Mouse (Mus musculus): ENCODE results near the gene Duxbl3. TPM values are rescaled to one million over a fixed set of nuclear protein-coding genes. Genes with fewer than 3 reads are reported as not detected.
A peak's percentile ranks its signal among the peaks of the same experiment; 100 is the strongest.

Duxbl3 gene
- total and polyA plus RNA-seq, 3 experiments, result not detected

- Histone ChIP-seq H3K36me3 (replicated peaks in 1 of 2; ENCODE audit: control insufficient read depth in 1 of 2, insufficient read depth in 1 of 2, low read length in 1 of 2) (no peaks in the 10 kb centered on the region), H3K4me1 (ENCODE audit: control insufficient read depth in 1 of 2, insufficient read depth in 2 of 2) (no peaks in the 10 kb centered on the region), H3K27me3 (replicated peaks) (peaks cover 10% of the 10 kb centered on the region), H3K9ac (ENCODE audit: insufficient read depth, low read depth) (no peak overlapping the region), H3K4me2 (ENCODE audit: insufficient read depth, low read depth, poor library complexity, severe bottlenecking) (no peak overlapping the region), H3K79me2 (replicated peaks; ENCODE audit: control insufficient read depth, extremely low read depth, insufficient read depth, poor library complexity, severe bottlenecking) (no peaks in the 10 kb centered on the region), H3K27ac (ENCODE audit: insufficient read depth, low read depth) (no peak overlapping the region), H3K4me3 (replicated peaks in 1 of 3; ENCODE audit: low read depth in 2 of 3, low read length in 2 of 3, poor library complexity in 1 of 3) (no peak overlapping the region), H3K9me3 (replicated peaks; ENCODE audit: low read length) (no peaks in the 10 kb centered on the region)
- DNase-seq (ENCODE audit: extremely low read depth), result peak; percentile 72
- in situ Hi-C loops (cut with MboI; ENCODE audit: low pct_ligation_motif_present, low pct_unique_long_range_greater_than_20kb, low sequenced_read_pairs), result no loop called here
- TF ChIP-seq KAT2A (IDR thresholded peaks at IDR 0.05; ENCODE audit: insufficient replicate concordance, low read length) (no peak), CTCF (conservative IDR thresholded peaks at IDR 0.05 in 1 of 2, IDR thresholded peaks at IDR 0.05 in 1 of 2; ENCODE audit: low read depth in 2 of 2, low read length in 2 of 2) (peak; percentile 75 to 78), RCOR1 (conservative IDR thresholded peaks at IDR 0.05; ENCODE audit: low read depth, low read length) (no peak), ZC3H11A (IDR thresholded peaks at IDR 0.05; ENCODE audit: low read depth, low read length) (no peak), SMC3 (IDR thresholded peaks at IDR 0.05; ENCODE audit: low read depth, low read length) (peak; percentile 61), NRF1 (IDR thresholded peaks at IDR 0.05; ENCODE audit: low read depth, low read length) (no peak), POLR2AphosphoS2 (IDR thresholded peaks at IDR 0.05; ENCODE audit: low read depth, low read length) (no peak), SIN3A (IDR thresholded peaks at IDR 0.05; ENCODE audit: low read length) (no peak), MYC (IDR thresholded peaks at IDR 0.05; ENCODE audit: low read depth, low read length) (0 out of 2 replicates have a peak, but pooled peaks have one; percentile 22), RAD21 (IDR thresholded peaks at IDR 0.05; ENCODE audit: low read depth, low read length) (peak; percentile 82)
- dilution Hi-C loops (cut with MboI; ENCODE audit: extremely low pct_ligation_motif_present, extremely low pct_unique_long_range_greater_than_20kb, low sequenced_read_pairs), result no loop called here
These were observed 45.3 kb downstream of the Duxbl3 start for GRCm38 (mm10) chr14:26303111-26303510.

GRCm38 (mm10) chr14:26306032-26306431 lies 48.3 kb downstream of the Duxbl3 start:
- Histone ChIP-seq H3K4me3 (replicated peaks in 1 of 3; ENCODE audit: low read depth in 2 of 3, low read length in 2 of 3, poor library complexity in 1 of 3) (no peak overlapping the region), H3K9me3 (replicated peaks; ENCODE audit: low read length) (no peaks in the 10 kb centered on the region), H3K36me3 (replicated peaks in 1 of 2; ENCODE audit: control insufficient read depth in 1 of 2, insufficient read depth in 1 of 2, low read length in 1 of 2) (no peaks in the 10 kb centered on the region), H3K4me2 (ENCODE audit: insufficient read depth, low read depth, poor library complexity, severe bottlenecking) (no peak overlapping the region), H3K27ac (ENCODE audit: insufficient read depth, low read depth) (no peak overlapping the region), H3K79me2 (replicated peaks; ENCODE audit: control insufficient read depth, extremely low read depth, insufficient read depth, poor library complexity, severe bottlenecking) (no peaks in the 10 kb centered on the region), H3K27me3 (replicated peaks) (peaks cover 4% of the 10 kb centered on the region), H3K4me1 (ENCODE audit: control insufficient read depth in 1 of 2, insufficient read depth in 2 of 2) (peaks cover 0 to 7% of the 10 kb centered on the region in 2 experiments; a peak in 1 of 4 replicates), H3K9ac (ENCODE audit: insufficient read depth, low read depth) (no peak overlapping the region)
- DNase-seq (ENCODE audit: extremely low read depth), result peak; percentile 76
- dilution Hi-C loops (cut with MboI; ENCODE audit: extremely low pct_ligation_motif_present, extremely low pct_unique_long_range_greater_than_20kb, low sequenced_read_pairs) (no loop called here), in situ Hi-C loops (cut with MboI; ENCODE audit: low pct_ligation_motif_present, low pct_unique_long_range_greater_than_20kb, low sequenced_read_pairs) (no loop called here)
- TF ChIP-seq MEF2A (IDR thresholded peaks at IDR 0.05; ENCODE audit: borderline replicate concordance, low read depth, low read length) (no peak), SMC3 (IDR thresholded peaks at IDR 0.05; ENCODE audit: low read depth, low read length) (peak; percentile 60), CTCF (conservative IDR thresholded peaks at IDR 0.05 in 1 of 2, IDR thresholded peaks at IDR 0.05 in 1 of 2; ENCODE audit: low read depth in 2 of 2, low read length in 2 of 2) (peak; percentile 61 to 77; a peak in 3 of 4 replicates), TCF12 (IDR thresholded peaks at IDR 0.05; ENCODE audit: low read depth, low read length) (no peak), MYC (IDR thresholded peaks at IDR 0.05; ENCODE audit: low read depth, low read length) (peak; percentile 30; the same call in 1 of the 2 replicates), ETS1 (conservative IDR thresholded peaks at IDR 0.05; ENCODE audit: low read depth, low read length) (no peak), SIN3A (IDR thresholded peaks at IDR 0.05; ENCODE audit: low read length) (no peak), MAX (IDR thresholded peaks at IDR 0.05; ENCODE audit: low read length) (no peak), RAD21 (IDR thresholded peaks at IDR 0.05; ENCODE audit: low read depth, low read length) (peak; percentile 73), NRF1 (IDR thresholded peaks at IDR 0.05; ENCODE audit: low read depth, low read length) (no peak), NELFE (IDR thresholded peaks at IDR 0.05; ENCODE audit: low read depth, low read length) (no peak; the same call in 1 of the 2 replicates)
